In the genomic region with DNA sequence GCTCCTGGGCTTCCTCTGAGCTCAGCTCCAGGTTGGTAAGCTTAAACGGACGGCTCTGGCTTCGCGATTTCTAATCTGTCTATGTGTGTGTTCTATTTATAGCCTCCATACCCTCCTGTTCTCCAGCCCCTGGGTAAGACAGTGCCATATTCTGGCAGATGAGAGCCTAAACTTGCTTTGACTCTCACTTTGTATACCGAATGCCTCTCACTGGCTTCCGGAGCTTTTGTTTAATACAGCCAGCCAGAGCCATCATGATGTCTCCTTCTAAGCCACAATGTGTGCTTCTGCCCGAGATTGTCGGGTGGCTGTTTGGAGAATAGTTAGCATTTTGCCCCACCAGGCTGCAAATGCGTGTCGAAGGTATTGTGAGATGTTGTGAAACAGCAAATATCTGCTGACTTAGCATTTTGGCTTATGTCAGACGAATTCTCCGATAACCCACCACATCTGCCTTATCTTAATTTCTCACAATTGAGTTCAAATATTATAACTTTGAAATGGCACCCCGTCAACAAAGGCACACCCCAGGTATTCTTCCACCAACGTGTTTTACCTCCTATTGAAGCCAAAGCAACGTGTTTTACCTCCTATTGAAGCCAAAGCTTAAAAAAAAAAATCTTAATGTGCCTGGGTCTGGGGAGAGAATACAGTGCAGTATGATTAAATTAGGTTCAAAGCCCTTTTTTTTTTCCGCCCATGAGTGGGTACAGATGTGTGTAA, we compare ENCODE assay signal across 8 mouse cellular contexts.
DNase-seq lines count a peak whose midpoint lies in the region; ATAC-seq lines count a peak whose summit lies in the region.

No protein-coding gene starts in this region.

- H3K36me3 ChIP-seq in heart, embryonic 14.5 days (ENCODE audit: control insufficient read depth, insufficient read depth, low read length) = no peaks in the 10 kb centered on the region
- no peaks in the 10 kb centered on the region for H3K36me3 ChIP-seq in neural tube, embryonic 15.5 days

- peaks cover 7% of the 10 kb centered on the region; the same call in 1 of the 2 replicates for H3K27me3 ChIP-seq in heart, embryonic 14.5 days (ENCODE audit: control insufficient read depth, insufficient read depth, low read length)
- H3K27me3 ChIP-seq in neural tube, embryonic 15.5 days (replicated peaks) = no peaks in the 10 kb centered on the region

- H3K4me3 ChIP-seq in heart, embryonic 14.5 days (ENCODE audit: control insufficient read depth in 1 of 2, insufficient read depth in 1 of 2, low read depth in 1 of 2, low read length in 2 of 2) = peak overlapping the region; percentile 40 to 42
- H3K4me3 ChIP-seq in brown adipose tissue, adult 24 weeks (ENCODE audit: insufficient read depth, low read depth, low read length) = peak overlapping the region; percentile 25
- peak overlapping the region; percentile 60 for H3K4me3 ChIP-seq in neural tube, embryonic 15.5 days (replicated peaks)

- intact Hi-C loops in left cerebral cortex, postnatal 25 days (cut with DNase I) = loop anchor here (2.0 to 5.0 kb wide), 2 partner anchors 361 to 794 kb away; no protein-coding TSS in a partner anchor

- ATAC-seq in heart, embryonic 14.5 days (ENCODE audit: insufficient number of reproducible peaks, insufficient read depth, low FRiP score, low read depth) = no peak
- ATAC-seq in neural tube, embryonic 15.5 days (ENCODE audit: low FRiP score) = peak; percentile 73
- no peak for ATAC-seq in inflammation-experienced regulatory T-cells, adult 6 months

- no peak for DNase-seq in heart, postnatal 4 days
- DNase-seq in frontal cortex, postnatal 14 days (ENCODE audit: low spot score in 2 of 2) = peak; percentile 16 to 40
- DNase-seq in left cerebral cortex, postnatal 25 days (ENCODE audit: low spot score in 2 of 2) = peak; percentile 54 to 59
- no peak for DNase-seq in thymus, postnatal 25 days

- H3K4me1 ChIP-seq in heart, embryonic 14.5 days (ENCODE audit: control insufficient read depth in 2 of 2, insufficient read depth in 2 of 2, low read length in 2 of 2) = peaks cover 6 to 15% of the 10 kb centered on the region in 2 experiments
- no peaks in the 10 kb centered on the region for H3K4me1 ChIP-seq in brown adipose tissue, adult 24 weeks (ENCODE audit: control insufficient read depth, insufficient read depth, insufficient read length, low read length)
- H3K4me1 ChIP-seq in neural tube, embryonic 15.5 days = peaks cover 22% of the 10 kb centered on the region

- 5% methylated on average over 16 of the region's 16 CpGs for WGBS in heart, embryonic 14.5 days
- 2% methylated on average over 16 of the region's 16 CpGs for WGBS in neural tube, embryonic 15.5 days

- H3K9me3 ChIP-seq in heart, embryonic 14.5 days (ENCODE audit: control insufficient read depth, low read length) = no peaks in the 10 kb centered on the region
- no peaks in the 10 kb centered on the region for H3K9me3 ChIP-seq in neural tube, embryonic 15.5 days (replicated peaks)

- H3K4me2 ChIP-seq in heart, embryonic 14.5 days (ENCODE audit: low read length) = peak overlapping the region; percentile 87
- H3K4me2 ChIP-seq in neural tube, embryonic 15.5 days = peak overlapping the region; percentile 62

- peak overlapping the region; percentile 50 for H3K9ac ChIP-seq in heart, embryonic 14.5 days (ENCODE audit: low read length)
- peak overlapping the region; percentile 55 for H3K9ac ChIP-seq in neural tube, embryonic 15.5 days (replicated peaks)

- H3K27ac ChIP-seq in heart, embryonic 14.5 days (replicated peaks in 1 of 2; ENCODE audit: control insufficient read depth in 1 of 2, insufficient read depth in 1 of 2, low read depth in 2 of 2, low read length in 2 of 2) = no peak overlapping the region
- H3K27ac ChIP-seq in brown adipose tissue, adult 24 weeks (replicated peaks; ENCODE audit: low read depth, low read length) = no peak overlapping the region
- peak overlapping the region; percentile 88 for H3K27ac ChIP-seq in neural tube, embryonic 15.5 days (replicated peaks)

Comparison
In these comparisons a context has a peak if more than half of its experiments do, and no peak if none do; other contexts are left out.
1. DNase-seq: peak in frontal cortex, postnatal 14 days (2 of 2) and left cerebral cortex, postnatal 25 days (2 of 2); none in heart, postnatal 4 days (single experiment) and thymus, postnatal 25 days (single experiment).
2. Peak in every context shown above with its lines, with median percentiles within 50 percentile points of each other: H3K4me3 ChIP-seq.